Mouse (Mus musculus): ENCODE results near the gene Rpusd3. TPM values are rescaled to one million over a fixed set of nuclear protein-coding genes. Genes with fewer than 3 reads are reported as not detected.
A peak's percentile ranks its signal among the peaks of the same experiment; 100 is the strongest.

The Rpusd3 gene
- polyA plus RNA-seq, 1 experiment from 2014 or later = 23.0 TPM

- DNase-seq (ENCODE audit: low spot score) (no peak), ATAC-seq (ENCODE audit: low FRiP score) (no peak)
- Histone ChIP-seq H3K27me3 (ENCODE audit: control insufficient read depth, insufficient read depth, low read length) (no peaks in the 10 kb centered on the region), H3K27ac (ENCODE audit: low read depth, low read length) (no peak overlapping the region), H3K4me2 (replicated peaks; ENCODE audit: low read depth, low read length) (no peak overlapping the region), H3K4me3 (ENCODE audit: low read depth, low read length) (no peak overlapping the region), H3K4me1 (replicated peaks; ENCODE audit: control insufficient read depth, insufficient read depth, low read length) (no peaks in the 10 kb centered on the region), H3K36me3 (ENCODE audit: control insufficient read depth, insufficient read depth, low read length) (0 out of 2 replicates have a peak, but pooled peaks cover 2% of the 10 kb centered on the region), H3K9ac (ENCODE audit: low read depth, low read length) (no peak overlapping the region), H3K9me3 (ENCODE audit: control insufficient read depth, low read length) (no peaks in the 10 kb centered on the region)
- 78% methylated on average over 6 of the region's 8 CpGs for WGBS
Measured at GRCm38 (mm10) chr6:113444207-113444965, 25.2 kb upstream of the Rpusd3 start.

GRCm38 (mm10) chr6:113443091-113443490 lies 24.0 kb upstream of the Rpusd3 start:
- ATAC-seq (ENCODE audit: low FRiP score) (no peak), DNase-seq (ENCODE audit: low spot score) (peak; percentile 26)
- Histone ChIP-seq H3K4me3 (ENCODE audit: low read depth, low read length) (peak overlapping the region; percentile 75), H3K9ac (ENCODE audit: low read depth, low read length) (peak overlapping the region; percentile 91), H3K4me2 (replicated peaks; ENCODE audit: low read depth, low read length) (peak overlapping the region; percentile 69), H3K4me1 (replicated peaks; ENCODE audit: control insufficient read depth, insufficient read depth, low read length) (no peaks in the 10 kb centered on the region), H3K36me3 (ENCODE audit: control insufficient read depth, insufficient read depth, low read length) (no peaks in the 10 kb centered on the region), H3K9me3 (ENCODE audit: control insufficient read depth, low read length) (no peaks in the 10 kb centered on the region), H3K27me3 (ENCODE audit: control insufficient read depth, insufficient read depth, low read length) (no peaks in the 10 kb centered on the region), H3K27ac (ENCODE audit: low read depth, low read length) (no peak overlapping the region)
- whole genome bisulfite sequencing = 47% methylated on average over 12 of the region's 12 CpGs

- H3K36me3 ChIP-seq (ENCODE audit: control insufficient read depth, insufficient read depth, low read length) = no peaks in the 10 kb centered on the region
- no peak within 1 kb of the TSS for H3K27ac ChIP-seq (ENCODE audit: low read depth, low read length)
- under 1% methylated on average over 45 of the region's 45 CpGs for WGBS
- ATAC-seq (ENCODE audit: low FRiP score) (peak; percentile 90), DNase-seq (ENCODE audit: low spot score) (peak; percentile 99)
- no peaks in the 10 kb centered on the region for H3K9me3 ChIP-seq (ENCODE audit: control insufficient read depth, low read length)
- no peaks in the 10 kb centered on the region for H3K27me3 ChIP-seq (ENCODE audit: control insufficient read depth, insufficient read depth, low read length)
- peak within 1 kb of the TSS; percentile 91 for H3K9ac ChIP-seq (ENCODE audit: low read depth, low read length)
- H3K4me1 ChIP-seq (replicated peaks; ENCODE audit: control insufficient read depth, insufficient read depth, low read length) = no peaks in the 10 kb centered on the region
- peak within 1 kb of the TSS; percentile 75 for H3K4me3 ChIP-seq (ENCODE audit: low read depth, low read length)
- H3K4me2 ChIP-seq (replicated peaks; ENCODE audit: low read depth, low read length) = peak within 1 kb of the TSS; percentile 69
Measured at GRCm38 (mm10) chr6:113442442-113443090, 23.4 kb upstream of the Rpusd3 start, which contains the start of gene Jagn1. Gene Jagn1, plus strand, starts transcription at chr6:113442569.

GRCm38 (mm10) chr6:113442087-113442441 lies 22.9 kb upstream of the Rpusd3 start:
- WGBS = 42% methylated on average over 9 of the region's 9 CpGs
- Histone ChIP-seq H3K36me3 (ENCODE audit: control insufficient read depth, insufficient read depth, low read length) (no peaks in the 10 kb centered on the region), H3K9ac (ENCODE audit: low read depth, low read length) (peak overlapping the region; percentile 91), H3K4me1 (replicated peaks; ENCODE audit: control insufficient read depth, insufficient read depth, low read length) (no peaks in the 10 kb centered on the region), H3K27ac (ENCODE audit: low read depth, low read length) (no peak overlapping the region), H3K4me3 (ENCODE audit: low read depth, low read length) (peak overlapping the region; percentile 75), H3K27me3 (ENCODE audit: control insufficient read depth, insufficient read depth, low read length) (no peaks in the 10 kb centered on the region), H3K9me3 (ENCODE audit: control insufficient read depth, low read length) (no peaks in the 10 kb centered on the region), H3K4me2 (replicated peaks; ENCODE audit: low read depth, low read length) (peak overlapping the region; percentile 69)
- no peak for DNase-seq (ENCODE audit: low spot score)
- ATAC-seq (ENCODE audit: low FRiP score) = 0 out of 2 replicates have a peak, but pooled peaks have one; percentile 6

GRCm38 (mm10) chr6:113441147-113441680 lies 22.1 kb upstream of the Rpusd3 start:
- H3K4me1 ChIP-seq (replicated peaks; ENCODE audit: control insufficient read depth, insufficient read depth, low read length) = no peaks in the 10 kb centered on the region
- no peak for ATAC-seq (ENCODE audit: low FRiP score)
- H3K27me3 ChIP-seq (ENCODE audit: control insufficient read depth, insufficient read depth, low read length) = no peaks in the 10 kb centered on the region
- no peaks in the 10 kb centered on the region for H3K36me3 ChIP-seq (ENCODE audit: control insufficient read depth, insufficient read depth, low read length)
- DNase-seq (ENCODE audit: low spot score) = peak; percentile 86
- WGBS = 55% methylated on average over 7 of the region's 7 CpGs
- H3K9me3 ChIP-seq (ENCODE audit: control insufficient read depth, low read length) = no peaks in the 10 kb centered on the region
- H3K4me2 ChIP-seq (replicated peaks; ENCODE audit: low read depth, low read length) = no peak overlapping the region
- no peak overlapping the region for H3K4me3 ChIP-seq (ENCODE audit: low read depth, low read length)
- H3K27ac ChIP-seq (ENCODE audit: low read depth, low read length) = no peak overlapping the region
- no peak overlapping the region for H3K9ac ChIP-seq (ENCODE audit: low read depth, low read length)

- H3K4me1 ChIP-seq (replicated peaks; ENCODE audit: control insufficient read depth, insufficient read depth, low read length) = no peaks in the 10 kb centered on the region
- H3K4me2 ChIP-seq (replicated peaks; ENCODE audit: low read depth, low read length) = no peak overlapping the region
- no peak overlapping the region for H3K27ac ChIP-seq (ENCODE audit: low read depth, low read length)
- no peak overlapping the region for H3K9ac ChIP-seq (ENCODE audit: low read depth, low read length)
- no peaks in the 10 kb centered on the region for H3K27me3 ChIP-seq (ENCODE audit: control insufficient read depth, insufficient read depth, low read length)
- 88% methylated on average over 3 of the region's 3 CpGs for WGBS
- no peaks in the 10 kb centered on the region for H3K9me3 ChIP-seq (ENCODE audit: control insufficient read depth, low read length)
- H3K4me3 ChIP-seq (ENCODE audit: low read depth, low read length) = no peak overlapping the region
- H3K36me3 ChIP-seq (ENCODE audit: control insufficient read depth, insufficient read depth, low read length) = no peaks in the 10 kb centered on the region
- DNase-seq (ENCODE audit: low spot score) = no peak
- no peak for ATAC-seq (ENCODE audit: low FRiP score)
Measured at GRCm38 (mm10) chr6:113440686-113441085, 21.5 kb upstream of the Rpusd3 start.

GRCm38 (mm10) chr6:113438721-113439430 lies 19.7 kb upstream of the Rpusd3 start:
- no peaks in the 10 kb centered on the region for H3K36me3 ChIP-seq (ENCODE audit: control insufficient read depth, insufficient read depth, low read length)
- no peak overlapping the region for H3K4me3 ChIP-seq (ENCODE audit: low read depth, low read length)
- DNase-seq (ENCODE audit: low spot score) (no peak), ATAC-seq (ENCODE audit: low FRiP score) (no peak)
- no peaks in the 10 kb centered on the region for H3K9me3 ChIP-seq (ENCODE audit: control insufficient read depth, low read length)
- H3K4me2 ChIP-seq (replicated peaks; ENCODE audit: low read depth, low read length) = no peak overlapping the region
- no peak overlapping the region for H3K27ac ChIP-seq (ENCODE audit: low read depth, low read length)
- 69% methylated on average over 12 of the region's 12 CpGs for WGBS
- no peaks in the 10 kb centered on the region for H3K4me1 ChIP-seq (replicated peaks; ENCODE audit: control insufficient read depth, insufficient read depth, low read length)
- H3K27me3 ChIP-seq (ENCODE audit: control insufficient read depth, insufficient read depth, low read length) = no peaks in the 10 kb centered on the region
- no peak overlapping the region for H3K9ac ChIP-seq (ENCODE audit: low read depth, low read length)

- Histone ChIP-seq H3K4me1 (replicated peaks; ENCODE audit: control insufficient read depth, insufficient read depth, low read length) (no peaks in the 10 kb centered on the region), H3K27ac (ENCODE audit: low read depth, low read length) (no peak overlapping the region), H3K9me3 (ENCODE audit: control insufficient read depth, low read length) (no peaks in the 10 kb centered on the region), H3K9ac (ENCODE audit: low read depth, low read length) (no peak overlapping the region), H3K27me3 (ENCODE audit: control insufficient read depth, insufficient read depth, low read length) (no peaks in the 10 kb centered on the region), H3K4me3 (ENCODE audit: low read depth, low read length) (no peak overlapping the region), H3K36me3 (ENCODE audit: control insufficient read depth, insufficient read depth, low read length) (no peaks in the 10 kb centered on the region), H3K4me2 (replicated peaks; ENCODE audit: low read depth, low read length) (no peak overlapping the region)
- 77% methylated on average over 12 of the region's 12 CpGs for WGBS
- DNase-seq (ENCODE audit: low spot score) (no peak), ATAC-seq (ENCODE audit: low FRiP score) (no peak)
Measured at GRCm38 (mm10) chr6:113437135-113437534, 18.0 kb upstream of the Rpusd3 start.
